Comparison of ENCODE assay signal across 13 mouse cellular contexts in genomic region chr17:30158419-30159108, GRCm38 (mm10).
DNase-seq lines count a peak whose midpoint lies in the region; ATAC-seq and TF ChIP-seq lines count a peak whose summit lies in the region.
"Had no signal": no experiment of that assay in that cellular context is flagged by ENCODE, and none has a peak within 500 bp of the region (broad histone marks: within the 10 kb centered on the region; RNA-seq: fewer than 3 reads in every experiment).

No protein-coding gene starts in this region.

- no peak overlapping the region for H3K27ac ChIP-seq in liver, adult 2 months (replicated peaks; ENCODE audit: insufficient read depth, low read depth, low read length)
- 0 out of 2 replicates have a peak overlapping the region, but pooled peaks have one; percentile 13 for H3K27ac ChIP-seq in intestine, embryonic 15.5 days
- H3K27ac ChIP-seq: heart, embryonic 10.5 days had no signal

- H3K4me2 ChIP-seq in intestine, embryonic 15.5 days (replicated peaks), result no peak overlapping the region
- H3K4me2 ChIP-seq: liver, embryonic 11.5 days had no signal

- H3K4me3 ChIP-seq in liver, adult 2 months (ENCODE audit: insufficient read depth, low read depth, low read length), result no peak overlapping the region
- H3K4me3 ChIP-seq in intestine, embryonic 15.5 days (replicated peaks), result no peak overlapping the region
- H3K4me3 ChIP-seq: heart, embryonic 10.5 days had no signal

- DNase-seq in cerebellum, postnatal 10 days, result peak; percentile 36 to 48
- DNase-seq in cerebellum, postnatal 36 days, result no peak
- peak; percentile 56 for DNase-seq in liver, adult 2 months (ENCODE audit: extremely low read depth, low read depth, low spot score)
- DNase-seq in liver, result no peak
- DNase-seq in thymus, postnatal 25 days, result peak; percentile 28
- no peak for DNase-seq in frontal cortex, postnatal 10 days (ENCODE audit: low spot score in 2 of 2)
- DNase-seq in spleen, postnatal 4 days (ENCODE audit: low spot score in 2 of 2), result no peak
- DNase-seq: cerebellum, adult 2 months; right cerebral cortex, postnatal 25 days had no signal

- peaks cover 9% of the 10 kb centered on the region for H3K36me3 ChIP-seq in liver, adult 2 months (ENCODE audit: control insufficient read depth, insufficient read depth, low read length)
- no peaks in the 10 kb centered on the region for H3K36me3 ChIP-seq in intestine, embryonic 15.5 days
- H3K36me3 ChIP-seq: heart, embryonic 10.5 days had no signal

- peak; percentile 70 for ATAC-seq in intestine, embryonic 15.5 days
- ATAC-seq: activated CD4-positive, CD25-positive, alpha-beta regulatory T cell, adult 4 months had no signal

- no peak for TF ChIP-seq CTCF in liver, adult 2 months (IDR thresholded peaks at IDR 0.05; ENCODE audit: low read depth, low read length)

- H3K9me3 ChIP-seq in intestine, embryonic 15.5 days, result no peaks in the 10 kb centered on the region
- H3K9me3 ChIP-seq: heart, embryonic 10.5 days had no signal

- peaks cover 56% of the 10 kb centered on the region for H3K79me2 ChIP-seq in liver, adult 2 months (ENCODE audit: control insufficient read depth, insufficient read depth, low read length)

- TF ChIP-seq POLR2A in liver, adult 2 months (IDR thresholded peaks at IDR 0.05; ENCODE audit: extremely low read depth, insufficient read depth, low read length), result no peak

- no peak overlapping the region for H3K9ac ChIP-seq in liver, adult 2 months (ENCODE audit: low read depth, low read length)
- H3K9ac ChIP-seq in intestine, embryonic 15.5 days, result no peak overlapping the region

- H3K4me1 ChIP-seq in liver, adult 2 months (ENCODE audit: control insufficient read depth, insufficient read depth, low read length), result peaks cover 4% of the 10 kb centered on the region; the same call in 1 of the 2 replicates
- H3K4me1 ChIP-seq in intestine, embryonic 15.5 days (replicated peaks), result peaks cover 21% of the 10 kb centered on the region

- no peaks in the 10 kb centered on the region for H3K27me3 ChIP-seq in liver, adult 2 months (ENCODE audit: control insufficient read depth, insufficient read depth, low read length)
- no peaks in the 10 kb centered on the region for H3K27me3 ChIP-seq in intestine, embryonic 15.5 days (replicated peaks)

- WGBS in liver, adult 2 months, result 78% methylated on average over 10 of the region's 10 CpGs
- 63% methylated on average over 10 of the region's 10 CpGs for WGBS in intestine, embryonic 15.5 days

Comparison
In these comparisons a context has a peak if more than half of its experiments do, and no peak if none do; other contexts are left out.
1. DNase-seq: peak in cerebellum, postnatal 10 days (2 of 2), liver, adult 2 months (single experiment) and thymus, postnatal 25 days (single experiment); none in cerebellum, postnatal 36 days (0 of 2), liver (single experiment), frontal cortex, postnatal 10 days (0 of 2) and spleen, postnatal 4 days (0 of 2).